Mouse (Mus musculus): ENCODE measurements around the gene Rpl18. TPM values are rescaled to one million over a fixed set of nuclear protein-coding genes. Genes with fewer than 3 reads are reported as not detected.

Gene Rpl18
- polyA plus RNA-seq, 1 experiment from 2014 or later: 893 TPM

DNA sequence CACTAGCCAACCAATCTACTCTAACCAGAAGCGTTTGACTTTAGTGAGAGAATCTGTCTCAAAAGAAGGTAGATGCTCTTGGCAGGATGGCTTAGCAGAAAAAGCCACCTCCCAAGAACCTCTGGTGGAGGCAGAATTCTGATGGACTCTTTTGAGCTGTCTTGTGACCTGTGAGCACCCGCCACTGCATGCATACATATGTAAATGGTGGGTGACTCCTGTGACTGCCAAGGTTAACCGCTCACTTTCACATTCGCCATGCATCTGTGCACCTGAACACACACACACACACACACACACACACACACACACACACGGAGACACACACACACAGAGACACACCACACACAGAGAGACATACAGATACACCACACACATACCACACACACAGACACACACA, 32.2 kb downstream of the Rpl18 start:
- no peak overlapping the region for H3K9ac ChIP-seq (ENCODE audit: low read length)
- H3K9me3 ChIP-seq (ENCODE audit: control insufficient read depth, low read length): no peaks in the 10 kb centered on the region
- H3K4me3 ChIP-seq (ENCODE audit: low read depth, low read length): no peak overlapping the region
- H3K36me3 ChIP-seq (ENCODE audit: control insufficient read depth, insufficient read depth, low read length): no peaks in the 10 kb centered on the region
- DNase-seq (ENCODE audit: low spot score): no peak
- no peak overlapping the region for H3K27ac ChIP-seq (replicated peaks)
- H3K4me1 ChIP-seq (replicated peaks; ENCODE audit: control insufficient read depth, insufficient read depth): no peaks in the 10 kb centered on the region
- H3K27me3 ChIP-seq (ENCODE audit: control insufficient read depth, insufficient read depth, low read length): no peaks in the 10 kb centered on the region
- no peak for ATAC-seq (ENCODE audit: low FRiP score, low TSS enrichment)
- TF ChIP-seq CTCF (IDR thresholded peaks at IDR 0.05; ENCODE audit: low read depth) (no peak), EP300 (optimal IDR thresholded peaks at IDR 0.05) (no peak)
- no peak overlapping the region for H3K4me2 ChIP-seq (replicated peaks; ENCODE audit: low read depth)
- 82% methylated on average over 5 of the region's 5 CpGs for WGBS

DNA sequence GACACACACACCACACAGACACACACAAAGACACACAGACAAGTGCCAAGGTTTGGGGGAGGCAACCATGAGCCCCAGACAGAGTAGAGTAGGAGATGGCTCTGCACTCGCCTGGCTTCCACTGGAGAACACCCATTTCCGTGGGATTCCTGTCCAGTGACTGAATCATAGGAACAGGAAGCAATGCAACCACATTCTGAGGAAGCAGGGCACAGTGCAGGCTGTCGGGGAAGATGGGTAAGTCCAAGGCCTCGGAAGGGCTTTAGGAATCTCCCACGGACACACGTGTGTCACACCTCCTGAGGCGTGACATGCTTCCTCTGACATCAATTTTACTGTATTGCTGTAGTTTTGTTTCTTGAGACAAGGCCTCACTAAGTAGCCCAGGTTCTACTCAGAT, 32.9 kb downstream of the Rpl18 start:
- H3K9me3 ChIP-seq (ENCODE audit: control insufficient read depth, low read length): no peaks in the 10 kb centered on the region
- no peaks in the 10 kb centered on the region for H3K4me1 ChIP-seq (replicated peaks; ENCODE audit: control insufficient read depth, insufficient read depth)
- no peak overlapping the region for H3K4me2 ChIP-seq (replicated peaks; ENCODE audit: low read depth)
- DNase-seq (ENCODE audit: low spot score) (no peak), ATAC-seq (ENCODE audit: low FRiP score, low TSS enrichment) (no peak)
- no peaks in the 10 kb centered on the region for H3K36me3 ChIP-seq (ENCODE audit: control insufficient read depth, insufficient read depth, low read length)
- 71% methylated on average over 7 of the region's 7 CpGs for WGBS
- H3K27me3 ChIP-seq (ENCODE audit: control insufficient read depth, insufficient read depth, low read length): no peaks in the 10 kb centered on the region
- TF ChIP-seq EP300 (optimal IDR thresholded peaks at IDR 0.05): no peak
- TF ChIP-seq CTCF (IDR thresholded peaks at IDR 0.05; ENCODE audit: low read depth): no peak
- no peak overlapping the region for H3K4me3 ChIP-seq (ENCODE audit: low read depth, low read length)
- H3K27ac ChIP-seq (replicated peaks): 0 out of 2 replicates have a peak overlapping the region, but pooled peaks have one; percentile 25
- H3K9ac ChIP-seq (ENCODE audit: low read length): no peak overlapping the region

DNA sequence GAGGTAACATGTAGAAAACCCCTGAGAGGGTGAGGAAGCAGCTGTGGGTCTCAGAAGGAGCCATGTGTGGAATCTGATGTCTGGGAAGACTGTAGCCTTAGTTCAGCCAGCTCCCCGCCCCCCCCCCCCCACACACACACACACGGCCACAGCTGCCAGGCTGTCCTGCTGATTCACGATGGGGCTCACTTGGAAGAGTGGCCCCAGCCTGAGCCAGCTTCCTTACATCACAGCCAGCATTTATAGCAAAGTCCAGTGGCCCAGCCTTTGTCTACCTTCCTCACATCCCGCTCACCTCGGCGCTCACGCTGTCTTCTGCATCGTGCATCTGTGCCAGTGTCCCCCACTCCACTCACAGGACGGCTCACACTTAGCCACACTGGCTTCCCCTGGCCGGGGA, 34.1 kb downstream of the Rpl18 start:
- WGBS: 33% methylated on average over 9 of the region's 10 CpGs
- ATAC-seq (ENCODE audit: low FRiP score, low TSS enrichment) (no peak; the same call in 1 of the 2 replicates), DNase-seq (ENCODE audit: low spot score) (no peak)
- Histone ChIP-seq H3K27ac (replicated peaks) (no peak overlapping the region), H3K4me2 (replicated peaks; ENCODE audit: low read depth) (no peak overlapping the region), H3K4me1 (replicated peaks; ENCODE audit: control insufficient read depth, insufficient read depth) (no peaks in the 10 kb centered on the region), H3K9ac (ENCODE audit: low read length) (no peak overlapping the region), H3K27me3 (ENCODE audit: control insufficient read depth, insufficient read depth, low read length) (no peaks in the 10 kb centered on the region), H3K36me3 (ENCODE audit: control insufficient read depth, insufficient read depth, low read length) (no peaks in the 10 kb centered on the region), H3K4me3 (ENCODE audit: low read depth, low read length) (no peak overlapping the region), H3K9me3 (ENCODE audit: control insufficient read depth, low read length) (no peaks in the 10 kb centered on the region)
- TF ChIP-seq EP300 (optimal IDR thresholded peaks at IDR 0.05) (no peak), CTCF (IDR thresholded peaks at IDR 0.05; ENCODE audit: low read depth) (no peak)

DNA sequence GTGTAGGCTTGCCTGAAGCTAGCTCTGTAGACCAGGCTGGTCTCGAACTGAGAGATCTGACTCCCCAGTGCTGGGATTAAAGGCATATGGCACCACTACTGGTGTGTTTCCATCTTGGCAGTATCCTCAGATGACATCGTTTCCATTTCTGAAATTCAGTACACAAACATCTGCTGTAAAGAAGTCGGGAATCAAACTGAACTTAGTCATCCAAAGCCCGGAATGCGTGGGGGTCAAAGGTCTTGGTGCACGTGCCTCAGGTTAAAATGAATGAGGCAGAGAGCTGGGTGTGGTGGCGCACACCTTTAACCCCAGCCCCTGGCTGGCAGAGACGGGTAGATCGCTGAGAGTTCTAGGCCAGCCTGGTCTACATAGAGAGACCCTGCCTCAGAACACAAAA, 34.9 kb downstream of the Rpl18 start:
- Histone ChIP-seq H3K4me1 (replicated peaks; ENCODE audit: control insufficient read depth, insufficient read depth) (no peaks in the 10 kb centered on the region), H3K4me3 (ENCODE audit: low read depth, low read length) (no peak overlapping the region), H3K9me3 (ENCODE audit: control insufficient read depth, low read length) (no peaks in the 10 kb centered on the region), H3K36me3 (ENCODE audit: control insufficient read depth, insufficient read depth, low read length) (no peaks in the 10 kb centered on the region), H3K4me2 (replicated peaks; ENCODE audit: low read depth) (no peak overlapping the region), H3K27me3 (ENCODE audit: control insufficient read depth, insufficient read depth, low read length) (no peaks in the 10 kb centered on the region), H3K9ac (ENCODE audit: low read length) (no peak overlapping the region), H3K27ac (replicated peaks) (no peak overlapping the region)
- ATAC-seq (ENCODE audit: low FRiP score, low TSS enrichment): no peak
- no peak for TF ChIP-seq EP300 (optimal IDR thresholded peaks at IDR 0.05)
- TF ChIP-seq CTCF (IDR thresholded peaks at IDR 0.05; ENCODE audit: low read depth): no peak
- DNase-seq (ENCODE audit: low spot score): no peak
- WGBS: 42% methylated on average over 9 of the region's 9 CpGs

DNA sequence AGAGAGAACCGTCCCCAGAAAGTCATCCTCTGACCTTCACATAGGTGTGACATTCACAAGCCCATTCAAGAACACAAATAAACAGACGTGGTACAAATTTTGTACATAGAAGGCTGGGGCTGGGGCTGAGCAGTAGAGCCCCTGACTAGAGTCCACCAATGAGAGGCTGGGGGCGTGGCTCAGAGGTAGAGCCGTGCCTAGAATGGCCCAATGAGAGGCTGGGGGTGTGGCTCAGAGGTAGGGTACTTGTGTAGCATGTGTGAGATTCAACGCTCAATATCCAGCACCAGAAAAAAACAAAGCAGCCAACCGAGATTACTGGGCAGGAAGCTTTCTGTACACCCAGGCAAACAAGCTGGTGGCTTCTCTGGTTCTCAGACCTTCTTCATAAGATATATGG, 40.4 kb downstream of the Rpl18 start:
- Histone ChIP-seq H3K27me3 (ENCODE audit: control insufficient read depth, insufficient read depth, low read length) (no peaks in the 10 kb centered on the region), H3K36me3 (ENCODE audit: control insufficient read depth, insufficient read depth, low read length) (no peaks in the 10 kb centered on the region), H3K27ac (replicated peaks) (no peak overlapping the region), H3K9ac (ENCODE audit: low read length) (no peak overlapping the region), H3K4me2 (replicated peaks; ENCODE audit: low read depth) (no peak overlapping the region), H3K4me1 (replicated peaks; ENCODE audit: control insufficient read depth, insufficient read depth) (no peaks in the 10 kb centered on the region), H3K4me3 (ENCODE audit: low read depth, low read length) (no peak overlapping the region), H3K9me3 (ENCODE audit: control insufficient read depth, low read length) (no peaks in the 10 kb centered on the region)
- 56% methylated on average over 6 of the region's 6 CpGs for WGBS
- no peak for DNase-seq (ENCODE audit: low spot score)
- ATAC-seq (ENCODE audit: low FRiP score, low TSS enrichment): no peak
- no peak for TF ChIP-seq EP300 (optimal IDR thresholded peaks at IDR 0.05)
- TF ChIP-seq CTCF (IDR thresholded peaks at IDR 0.05; ENCODE audit: low read depth): no peak

DNA sequence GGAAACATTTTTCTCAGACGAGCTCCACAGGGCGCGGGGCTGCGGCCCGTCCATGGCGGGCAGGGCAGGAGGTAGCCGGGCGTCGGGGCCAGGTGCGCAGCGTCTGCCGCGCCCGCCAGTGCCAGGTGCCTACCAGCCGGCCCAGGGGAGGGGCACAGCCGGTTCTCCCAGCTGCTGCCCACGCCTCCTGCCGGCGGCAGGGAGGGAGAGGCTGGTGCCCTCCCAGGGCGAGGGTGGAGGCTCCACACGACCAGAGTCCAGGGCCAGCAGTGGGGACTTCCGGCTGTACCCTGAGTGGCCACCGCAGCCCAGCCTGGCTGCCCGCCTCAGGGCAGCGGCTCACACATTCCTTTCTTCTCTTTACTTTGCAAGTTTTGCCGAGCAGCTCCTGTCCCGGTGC, 44.1 kb downstream of the Rpl18 start:
- Histone ChIP-seq H3K4me2 (replicated peaks; ENCODE audit: low read depth) (peak overlapping the region; percentile 45), H3K36me3 (ENCODE audit: control insufficient read depth, insufficient read depth, low read length) (no peaks in the 10 kb centered on the region), H3K27ac (replicated peaks) (peak overlapping the region; percentile 61), H3K4me3 (ENCODE audit: low read depth, low read length) (peak overlapping the region; percentile 20; the same call in 1 of the 2 replicates), H3K9me3 (ENCODE audit: control insufficient read depth, low read length) (no peaks in the 10 kb centered on the region), H3K27me3 (ENCODE audit: control insufficient read depth, insufficient read depth, low read length) (no peaks in the 10 kb centered on the region), H3K9ac (ENCODE audit: low read length) (no peak overlapping the region; the same call in 1 of the 2 replicates), H3K4me1 (replicated peaks; ENCODE audit: control insufficient read depth, insufficient read depth) (no peaks in the 10 kb centered on the region)
- WGBS: 8% methylated on average over 22 of the region's 27 CpGs
- DNase-seq (ENCODE audit: low spot score) (peak; percentile 91), ATAC-seq (ENCODE audit: low FRiP score, low TSS enrichment) (peak; percentile 94)
- TF ChIP-seq CTCF (IDR thresholded peaks at IDR 0.05; ENCODE audit: low read depth) (peak; percentile 61), EP300 (optimal IDR thresholded peaks at IDR 0.05) (no peak)

All from stomach, postnatal 0 days (tissue).